Mouse (Mus musculus) kidney, postnatal 36 days (tissue): ENCODE measurements around the gene Stk31.
"Not testable (repeated sequence)": the region's sequence is repeated elsewhere in the genome, so short reads cannot be mapped to it uniquely, and the experiment has no call there.

Source experiments
- DNase-seq, 2 experiments: peaks; one replicate each; pipeline ENCODE4 v3.0.0; 2021 to 2022; ENCODE audit warnings: mixed read lengths in 2 of 2

Stk31 gene

GRCm38 (mm10) chr6:49395316-49395715, at the start of gene Stk31:
TSS of gene Stk31 (plus strand) at chr6:49395604.
- DNase-seq, result peak in 1 of 2 experiments; percentile 33

GRCm38 (mm10) chr6:49349826-49350225, 45.6 kb upstream of the Stk31 start:
- DNase-seq, result peak; percentile 89 to 94

GRCm38 (mm10) chr6:49354613-49355012, 40.8 kb upstream of the Stk31 start:
- no peak for DNase-seq

GRCm38 (mm10) chr6:49355171-49355570, 40.2 kb upstream of the Stk31 start:
- DNase-seq, result peak in 1 of 2 experiments; percentile 9

- no peak for DNase-seq
Measured at GRCm38 (mm10) chr6:49360420-49360819, 35.0 kb upstream of the Stk31 start.

- peak; percentile 89 to 92 for DNase-seq
Measured at GRCm38 (mm10) chr6:49367159-49368054, 28.0 kb upstream of the Stk31 start, which contains the start of gene Fam221a. TSS of gene Fam221a (plus strand) at chr6:49367739.

GRCm38 (mm10) chr6:49368212-49368611, 27.2 kb upstream of the Stk31 start:
- no peak for DNase-seq

- DNase-seq, result no peak
Measured at GRCm38 (mm10) chr6:49372705-49373104, 22.7 kb upstream of the Stk31 start.

- DNase-seq, result no peak
Measured at GRCm38 (mm10) chr6:49373943-49374342, 21.5 kb upstream of the Stk31 start.

GRCm38 (mm10) chr6:49378328-49378727, 17.1 kb upstream of the Stk31 start:
- DNase-seq, result no peak

- DNase-seq, result no peak
Measured at GRCm38 (mm10) chr6:49394276-49394675, 1.1 kb upstream of the Stk31 start.

GRCm38 (mm10) chr6:49397466-49397865, 2.1 kb downstream of the Stk31 start:
- peak in 1 of 2 experiments; percentile 36 for DNase-seq

- DNase-seq, result peak in 1 of 2 experiments; percentile 23
Measured at GRCm38 (mm10) chr6:49398365-49398764, 3.0 kb downstream of the Stk31 start.

GRCm38 (mm10) chr6:49410830-49411229, 15.4 kb downstream of the Stk31 start:
- DNase-seq, result peak in 1 of 2 experiments; percentile 10

GRCm38 (mm10) chr6:49412967-49413366, 17.6 kb downstream of the Stk31 start:
- DNase-seq, result not testable (repeated sequence)

- DNase-seq, result no peak
Measured at GRCm38 (mm10) chr6:49415971-49416370, 20.6 kb downstream of the Stk31 start.

- no peak for DNase-seq
Measured at GRCm38 (mm10) chr6:49437306-49437705, 41.9 kb downstream of the Stk31 start.

- DNase-seq, result no peak
Measured at GRCm38 (mm10) chr6:49458112-49458511, 62.7 kb downstream of the Stk31 start.

GRCm38 (mm10) chr6:49483205-49483604, 87.8 kb downstream of the Stk31 start:
- DNase-seq, result no peak

- no peak for DNase-seq
Measured at GRCm38 (mm10) chr6:49491526-49491925, 96.1 kb downstream of the Stk31 start.

GRCm38 (mm10) chr6:49519053-49519452, 123.6 kb downstream of the Stk31 start:
- DNase-seq, result peak; percentile 65 to 90
